8 mouse cellular contexts compared by ENCODE assay signal in the genomic region with DNA sequence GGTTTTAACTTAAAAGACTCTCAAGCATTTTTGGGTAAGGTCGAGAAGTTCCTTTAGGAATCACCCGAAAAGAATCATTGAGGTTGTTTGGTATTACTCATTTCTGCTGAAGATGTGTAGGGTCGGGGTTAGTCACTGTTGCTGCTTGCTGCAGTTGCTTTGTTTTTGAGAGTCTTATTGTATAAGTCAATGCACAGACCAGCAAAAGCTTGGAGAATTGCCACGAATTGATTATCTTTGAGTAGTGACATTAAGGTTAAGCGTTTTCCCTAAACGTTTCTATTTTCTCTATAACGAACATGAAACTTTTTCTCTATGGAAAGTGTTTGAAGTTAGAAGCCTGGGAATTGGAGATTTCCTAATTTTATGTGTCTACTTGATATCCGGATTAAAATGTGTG. TPM values are rescaled to one million over a fixed set of nuclear protein-coding genes. Genes with fewer than 3 reads are reported as not detected.
A peak's percentile ranks its signal among the peaks of the same experiment; 100 is the strongest.
DNase-seq lines count a peak whose midpoint lies in the region; ATAC-seq and TF ChIP-seq lines count a peak whose summit lies in the region.

No protein-coding gene starts in this region.

- H3K36me3 ChIP-seq in neural tube, embryonic 11.5 days (ENCODE audit: control insufficient read depth, insufficient read depth, low read length) = peaks cover 2% of the 10 kb centered on the region; the same call in 1 of the 2 replicates
- H3K36me3 ChIP-seq in limb, embryonic 13.5 days = peaks cover 31% of the 10 kb centered on the region
- H3K36me3 ChIP-seq in stomach, embryonic 15.5 days = peaks cover 8% of the 10 kb centered on the region; the same call in 1 of the 2 replicates

- H3K9ac ChIP-seq in neural tube, embryonic 11.5 days (ENCODE audit: low read length) = peak overlapping the region; percentile 55
- H3K9ac ChIP-seq in limb, embryonic 13.5 days = peak overlapping the region; percentile 81
- H3K9ac ChIP-seq in stomach, embryonic 15.5 days = peak overlapping the region; percentile 58

- TF ChIP-seq CTCF in cerebellum, adult 2 months (IDR thresholded peaks at IDR 0.05; ENCODE audit: borderline replicate concordance, insufficient read depth, low read depth, low read length) = no peak

- WGBS in cerebellum, adult 2 months = 6% methylated on average over 8 of the region's 8 CpGs
- 16% methylated on average over 8 of the region's 8 CpGs for WGBS in neural tube, embryonic 11.5 days
- 9% methylated on average over 8 of the region's 8 CpGs for WGBS in limb, embryonic 13.5 days
- 8% methylated on average over 8 of the region's 8 CpGs for WGBS in stomach, embryonic 15.5 days

- DNase-seq in cerebellum, adult 2 months = peak in 1 of 2 experiments; percentile 42
- DNase-seq in cerebellum, postnatal 4 days (ENCODE audit: low spot score in 2 of 2) = no peak
- no peak for DNase-seq in neural tube, embryonic 11.5 days (ENCODE audit: low spot score)
- no peak for DNase-seq in neural tube, embryonic 10.5 days (ENCODE audit: extremely low spot score, low spot score)
- no peak for DNase-seq in cerebellum, adult 18-20 months

- no peaks in the 10 kb centered on the region for H3K9me3 ChIP-seq in neural tube, embryonic 11.5 days (ENCODE audit: control insufficient read depth, low read length)
- no peaks in the 10 kb centered on the region for H3K9me3 ChIP-seq in limb, embryonic 13.5 days
- no peaks in the 10 kb centered on the region for H3K9me3 ChIP-seq in stomach, embryonic 15.5 days

- no peaks in the 10 kb centered on the region; the same call in 1 of the 2 replicates for H3K4me1 ChIP-seq in cerebellum, adult 2 months (ENCODE audit: control insufficient read depth, insufficient read depth, low read length)
- peaks cover 7% of the 10 kb centered on the region for H3K4me1 ChIP-seq in neural tube, embryonic 11.5 days (ENCODE audit: control insufficient read depth, insufficient read depth, low read length)
- H3K4me1 ChIP-seq in limb, embryonic 13.5 days = peaks cover 17% of the 10 kb centered on the region
- peaks cover 14% of the 10 kb centered on the region for H3K4me1 ChIP-seq in stomach, embryonic 15.5 days

- peak overlapping the region; percentile 86 for H3K4me2 ChIP-seq in neural tube, embryonic 11.5 days (ENCODE audit: low read depth)
- peak overlapping the region; percentile 86 for H3K4me2 ChIP-seq in limb, embryonic 13.5 days (replicated peaks)
- peak overlapping the region; percentile 83 for H3K4me2 ChIP-seq in stomach, embryonic 15.5 days

- TF ChIP-seq POLR2A in cerebellum, adult 2 months (IDR thresholded peaks at IDR 0.05; ENCODE audit: borderline replicate concordance, insufficient read depth, low read length) = no peak

- peak overlapping the region; percentile 77 for H3K4me3 ChIP-seq in cerebellum, adult 2 months (replicated peaks; ENCODE audit: insufficient read depth, low read depth, low read length)
- peak overlapping the region; percentile 73 for H3K4me3 ChIP-seq in neural tube, embryonic 11.5 days (ENCODE audit: low read depth, low read length)
- peak overlapping the region; percentile 73 for H3K4me3 ChIP-seq in limb, embryonic 13.5 days
- peak overlapping the region; percentile 86 for H3K4me3 ChIP-seq in stomach, embryonic 15.5 days (replicated peaks)

- no peak for ATAC-seq in neural tube, embryonic 11.5 days (ENCODE audit: insufficient read depth, low FRiP score, low TSS enrichment)
- no peak for ATAC-seq in limb, embryonic 13.5 days (ENCODE audit: low FRiP score, low read depth)
- ATAC-seq in stomach, embryonic 15.5 days (ENCODE audit: insufficient read depth, low FRiP score, low read depth) = no peak
- no peak for ATAC-seq in CD4-positive, CD25-positive, alpha-beta regulatory T cell, adult 4 months

- peak overlapping the region; percentile 62; the same call in 1 of the 2 replicates for H3K27ac ChIP-seq in cerebellum, adult 2 months (ENCODE audit: insufficient read depth, low read length)
- no peak overlapping the region for H3K27ac ChIP-seq in neural tube, embryonic 11.5 days (ENCODE audit: low read depth, low read length)
- peak overlapping the region; percentile 93 for H3K27ac ChIP-seq in limb, embryonic 13.5 days
- peak overlapping the region; percentile 99 for H3K27ac ChIP-seq in stomach, embryonic 15.5 days

- no peaks in the 10 kb centered on the region for H3K27me3 ChIP-seq in cerebellum, adult 2 months (ENCODE audit: control insufficient read depth, insufficient read depth, low read length)
- no peaks in the 10 kb centered on the region for H3K27me3 ChIP-seq in neural tube, embryonic 11.5 days (ENCODE audit: control insufficient read depth, insufficient read depth, low read length)
- no peaks in the 10 kb centered on the region for H3K27me3 ChIP-seq in limb, embryonic 13.5 days
- no peaks in the 10 kb centered on the region for H3K27me3 ChIP-seq in stomach, embryonic 15.5 days (replicated peaks)

RNA-seq across cellular contexts. Expression of gene Ttll5, which starts 0.9 kb away (rescaled TPM):
- polyA plus RNA-seq in cerebellum, adult 2 months (2012; rRNA removed) = 88.4 and 93.0 TPM in 2 replicates
- 14.2 and 17.7 TPM in 2 replicates for polyA plus RNA-seq in neural tube, embryonic 11.5 days (2014; fragmentation: Nextera tagmentation; extraction: Ambion mirVana)
- polyA plus RNA-seq in limb, embryonic 13.5 days (2015; fragmentation: Nextera tagmentation; extraction: Ambion mirVana) = 10.4 and 13.8 TPM in 2 replicates
- polyA plus RNA-seq in stomach, embryonic 15.5 days (2015; fragmentation: Nextera tagmentation; extraction: Ambion mirVana) = 12.4 and 13.0 TPM in 2 replicates
- polyA plus RNA-seq in CD4-positive, CD25-positive, alpha-beta regulatory T cell, adult 4 months (2017; shearing (Covaris generic)) = 10 to 100 TPM in 1 of 2 experiments, 1 to 10 TPM in 1; 8.3 to 11.0 TPM

RNA-seq across cellular contexts. Expression of gene Erg28, which starts 1.0 kb away (rescaled TPM):
- polyA plus RNA-seq in cerebellum, adult 2 months (2012; rRNA removed) = 100 and 107 TPM in 2 replicates
- polyA plus RNA-seq in neural tube, embryonic 11.5 days (2014; fragmentation: Nextera tagmentation; extraction: Ambion mirVana) = 92.7 and 102 TPM in 2 replicates
- polyA plus RNA-seq in limb, embryonic 13.5 days (2015; fragmentation: Nextera tagmentation; extraction: Ambion mirVana) = 115 and 119 TPM in 2 replicates
- polyA plus RNA-seq in stomach, embryonic 15.5 days (2015; fragmentation: Nextera tagmentation; extraction: Ambion mirVana) = 128 and 132 TPM in 2 replicates
- 100 to 1,000 TPM; 140 to 169 TPM for polyA plus RNA-seq in CD4-positive, CD25-positive, alpha-beta regulatory T cell, adult 4 months (2017; shearing (Covaris generic))
